Mouse (Mus musculus) neural tube, embryonic 13.5 days (tissue): Measurements from ENCODE around the gene Myog. TPM values are rescaled to one million over a fixed set of nuclear protein-coding genes. Genes with fewer than 3 reads are reported as not detected.
"Not testable (repeated sequence)": the region's sequence is repeated elsewhere in the genome, so short reads cannot be mapped to it uniquely, and the experiment has no call there.

ENCODE experiments used
- ATAC-seq: fragments of 200-750 bp; cut with Nextera tagmentation; 2 replicates; pipeline ENCODE4 v1.8.0; 2017; ENCODE audit warnings: low read depth, mild to moderate bottlenecking, moderate TSS enrichment, moderate library complexity
- H3K27ac ChIP-seq: fragments of 300-500 bp; sonication (generic); replicated peaks from 2 replicates; pipeline ENCODE4 v1.5.1; 2015; ENCODE audit warnings: moderate library complexity, mild to moderate bottlenecking, inconsistent platforms
- H3K27me3 ChIP-seq: fragments of 300-500 bp; sonication (generic); 2 replicates; pipeline ENCODE4 v1.6.1; 2015; ENCODE audit warnings: mild to moderate bottlenecking, inconsistent platforms
- H3K36me3 ChIP-seq: fragments of 300-500 bp; sonication (generic); 2 replicates; pipeline ENCODE4 v1.6.1; 2015; ENCODE audit warnings: mild to moderate bottlenecking, inconsistent platforms
- H3K4me1 ChIP-seq: fragments of 300-500 bp; sonication (generic); replicated peaks from 2 replicates; pipeline ENCODE4 v1.6.1; 2015; ENCODE audit warnings: inconsistent platforms
- H3K4me2 ChIP-seq: fragments of 300-500 bp; sonication (generic); 2 replicates; pipeline ENCODE4 v1.6.1; 2015; ENCODE audit warnings: inconsistent platforms, mild to moderate bottlenecking, moderate library complexity
- H3K4me3 ChIP-seq: fragments of 300-500 bp; sonication (generic); 2 replicates; pipeline ENCODE4 v1.5.1; 2015; ENCODE audit warnings: mild to moderate bottlenecking, inconsistent platforms
- H3K9ac ChIP-seq: fragments of 300-500 bp; sonication (generic); 2 replicates; pipeline ENCODE4 v1.6.1; 2015; ENCODE audit warnings: moderate library complexity, mild to moderate bottlenecking, inconsistent platforms
- H3K9me3 ChIP-seq: fragments of 300-500 bp; sonication (generic); 2 replicates; pipeline ENCODE4 v1.6.1; 2016; ENCODE audit warnings: inconsistent platforms
- WGBS: fragments of 180-500 bp; shearing (Covaris S2); methylation state at CpG from one replicate; pipeline ENCODE4 v1.1.7; 2015; 5-methylcytosine and 5-hydroxymethylcytosine counted together
- polyA plus RNA-seq: library from polyadenylated mRNA; unstranded; fragments of >200 nt; fragmentation: Nextera tagmentation; extraction: Ambion mirVana; gene quantifications from 2 replicates; pipeline ENCODE4 v1.2.1, GENCODE M21; 2015

Gene Myog
- polyA plus RNA-seq = 5.2 and 21.7 TPM in 2 replicates

GRCm38 (mm10) chr1:134289598-134290099, at the start of gene Myog:
TSS of gene Myog (plus strand) at chr1:134289989.
- Histone ChIP-seq H3K4me1 (peaks cover 19% of the 10 kb centered on the region), H3K9ac (no peak within 1 kb of the TSS), H3K4me3 (no peak within 1 kb of the TSS), H3K9me3 (no peaks in the 10 kb centered on the region), H3K27me3 (no peaks in the 10 kb centered on the region), H3K27ac (no peak within 1 kb of the TSS), H3K4me2 (no peak within 1 kb of the TSS), H3K36me3 (no peaks in the 10 kb centered on the region)
- 38% methylated on average over 11 of the region's 11 CpGs for WGBS
- no peak for ATAC-seq

- WGBS = 87% methylated on average over 9 of the region's 9 CpGs
- peaks cover 38% of the 10 kb centered on the region for H3K27me3 ChIP-seq
These were observed 49.1 kb upstream of the Myog start for GRCm38 (mm10) chr1:134240701-134241100.

GRCm38 (mm10) chr1:134241298-134241697, 48.5 kb upstream of the Myog start:
- H3K4me3 ChIP-seq = no peak overlapping the region
- H3K4me1 ChIP-seq = peaks cover 8% of the 10 kb centered on the region; the same call in 1 of the 2 replicates
- H3K9me3 ChIP-seq = no peaks in the 10 kb centered on the region
- no peaks in the 10 kb centered on the region for H3K36me3 ChIP-seq
- H3K27ac ChIP-seq = no peak overlapping the region
- peaks cover 32% of the 10 kb centered on the region for H3K27me3 ChIP-seq
- no peak overlapping the region for H3K9ac ChIP-seq
- H3K4me2 ChIP-seq = no peak overlapping the region
- WGBS = 65% methylated on average over 8 of the region's 8 CpGs
- ATAC-seq = no peak

More at GRCm38 (mm10) chr1:134240701-134241100, 49.1 kb upstream of the Myog start:
- Histone ChIP-seq H3K9ac (no peak overlapping the region), H3K9me3 (no peaks in the 10 kb centered on the region), H3K4me3 (no peak overlapping the region), H3K36me3 (no peaks in the 10 kb centered on the region), H3K27ac (no peak overlapping the region), H3K4me2 (no peak overlapping the region), H3K4me1 (peaks cover 12% of the 10 kb centered on the region)
- no peak for ATAC-seq

GRCm38 (mm10) chr1:134242286-134242685, 47.5 kb upstream of the Myog start:
- H3K4me2 ChIP-seq = no peak overlapping the region
- H3K36me3 ChIP-seq = no peaks in the 10 kb centered on the region
- no peaks in the 10 kb centered on the region for H3K9me3 ChIP-seq
- peaks cover 8% of the 10 kb centered on the region; the same call in 1 of the 2 replicates for H3K4me1 ChIP-seq
- H3K9ac ChIP-seq = no peak overlapping the region
- no peak for ATAC-seq
- 75% methylated on average over 2 of the region's 2 CpGs for WGBS
- H3K27ac ChIP-seq = no peak overlapping the region
- peaks cover 22% of the 10 kb centered on the region for H3K27me3 ChIP-seq
- H3K4me3 ChIP-seq = no peak overlapping the region

- peak; percentile 32 for ATAC-seq
- 79% methylated on average over 6 of the region's 6 CpGs for WGBS
These were observed 46.3 kb upstream of the Myog start for GRCm38 (mm10) chr1:134243505-134243904.

GRCm38 (mm10) chr1:134243948-134244914, 45.6 kb upstream of the Myog start:
- Histone ChIP-seq H3K4me1 (peaks cover 8% of the 10 kb centered on the region; the same call in 1 of the 2 replicates), H3K36me3 (no peaks in the 10 kb centered on the region), H3K4me2 (peak overlapping the region; percentile 50), H3K9ac (peak overlapping the region; percentile 38), H3K4me3 (peak overlapping the region; percentile 0; the same call in 1 of the 2 replicates), H3K27me3 (peaks cover 16% of the 10 kb centered on the region), H3K27ac (no peak overlapping the region), H3K9me3 (no peaks in the 10 kb centered on the region)
- peak; percentile 85 for ATAC-seq
- 23% methylated on average over 35 of the region's 35 CpGs for WGBS

More at GRCm38 (mm10) chr1:134243505-134243904, 46.3 kb upstream of the Myog start:
- Histone ChIP-seq H3K9me3 (no peaks in the 10 kb centered on the region), H3K4me3 (no peak overlapping the region), H3K4me2 (no peak overlapping the region), H3K36me3 (no peaks in the 10 kb centered on the region), H3K27ac (no peak overlapping the region), H3K4me1 (peaks cover 8% of the 10 kb centered on the region; the same call in 1 of the 2 replicates), H3K9ac (no peak overlapping the region), H3K27me3 (peaks cover 16% of the 10 kb centered on the region)

- ATAC-seq = peak; percentile 10; the same call in 1 of the 2 replicates
- WGBS = 68% methylated on average over 14 of the region's 14 CpGs
- Histone ChIP-seq H3K4me3 (no peak overlapping the region), H3K9me3 (no peaks in the 10 kb centered on the region), H3K36me3 (no peaks in the 10 kb centered on the region), H3K9ac (no peak overlapping the region), H3K27me3 (peaks cover 13% of the 10 kb centered on the region), H3K4me2 (no peak overlapping the region), H3K4me1 (peaks cover 8% of the 10 kb centered on the region; the same call in 1 of the 2 replicates), H3K27ac (no peak overlapping the region)
These were observed 44.6 kb upstream of the Myog start for GRCm38 (mm10) chr1:134245004-134245717.

GRCm38 (mm10) chr1:134246590-134246989, 43.2 kb upstream of the Myog start:
- Histone ChIP-seq H3K27me3 (peaks cover 8% of the 10 kb centered on the region; the same call in 1 of the 2 replicates), H3K36me3 (no peaks in the 10 kb centered on the region), H3K4me3 (no peak overlapping the region), H3K4me1 (peaks cover 8% of the 10 kb centered on the region; the same call in 1 of the 2 replicates), H3K27ac (no peak overlapping the region), H3K9ac (no peak overlapping the region), H3K4me2 (no peak overlapping the region), H3K9me3 (no peaks in the 10 kb centered on the region)
- no peak for ATAC-seq
- WGBS = 62% methylated on average over 4 of the region's 4 CpGs

- 69% methylated on average over 1 of the region's 1 CpGs for WGBS
- H3K27ac ChIP-seq, ATAC-seq, H3K36me3 ChIP-seq, H3K4me2 ChIP-seq, H3K9me3 ChIP-seq, H3K27me3 ChIP-seq, H3K9ac ChIP-seq, H3K4me3 ChIP-seq, H3K4me1 ChIP-seq: not testable (repeated sequence)
These were observed 40.1 kb upstream of the Myog start for GRCm38 (mm10) chr1:134249681-134250080.

- H3K4me1 ChIP-seq = peaks cover 9% of the 10 kb centered on the region
- peaks cover 10% of the 10 kb centered on the region; the same call in 1 of the 2 replicates for H3K9me3 ChIP-seq
- no peaks in the 10 kb centered on the region for H3K36me3 ChIP-seq
- H3K27me3 ChIP-seq = no peaks in the 10 kb centered on the region
- 93% methylated on average over 6 of the region's 6 CpGs for WGBS
- H3K4me3 ChIP-seq = no peak overlapping the region
- ATAC-seq = no peak
- H3K9ac ChIP-seq = no peak overlapping the region
- H3K4me2 ChIP-seq = no peak overlapping the region
- no peak overlapping the region for H3K27ac ChIP-seq
These were observed 25.4 kb upstream of the Myog start for GRCm38 (mm10) chr1:134264341-134264740.

- peak; percentile 83 for ATAC-seq
- H3K9ac ChIP-seq = no peak overlapping the region
- H3K4me2 ChIP-seq = no peak overlapping the region
- peaks cover 9% of the 10 kb centered on the region for H3K4me1 ChIP-seq
- peaks cover 5% of the 10 kb centered on the region; the same call in 1 of the 2 replicates for H3K9me3 ChIP-seq
- no peaks in the 10 kb centered on the region for H3K36me3 ChIP-seq
- 19% methylated on average over 2 of the region's 2 CpGs for WGBS
- H3K4me3 ChIP-seq = no peak overlapping the region
- no peaks in the 10 kb centered on the region for H3K27me3 ChIP-seq
- H3K27ac ChIP-seq = peak overlapping the region; percentile 18; the same call in 1 of the 2 replicates
These were observed 24.0 kb upstream of the Myog start for GRCm38 (mm10) chr1:134265797-134266196.
